Mouse (Mus musculus) forebrain, postnatal 0 days (tissue): ENCODE measurements at regions not wholly inside any gene's neighbourhood (a gene's known extent, or its start where the extent isn't known, plus 50 kb on each side); places are given as distances from the start of the nearest gene placed in this dataset.

Experiments
- ATAC-seq: fragments of 200-750 bp; cut with Nextera tagmentation; 2 replicates; pipeline ENCODE4 v1.8.0; 2017; ENCODE audit warnings: mild to moderate bottlenecking, moderate library complexity
- DNase-seq: peaks from one replicate; pipeline ENCODE4 v3.0.0-alpha.2; 2015
- H3K27ac ChIP-seq: fragments of 300-500 bp; sonication (generic); 2 replicates; pipeline ENCODE4 v1.5.1; 2014; ENCODE audit warnings: low read depth, mild to moderate bottlenecking, antibody characterized with exemption, low read length, moderate library complexity, mixed read lengths
- H3K27me3 ChIP-seq: fragments of 300-500 bp; sonication (generic); 2 replicates; pipeline ENCODE4 v1.6.1; 2014; ENCODE audit warnings: mild to moderate bottlenecking, low read length, mixed read lengths; ENCODE audit not compliant: insufficient read depth
- H3K36me3 ChIP-seq: fragments of 300-500 bp; sonication (generic); 2 replicates; pipeline ENCODE4 v1.6.1; 2014; ENCODE audit warnings: mild to moderate bottlenecking, moderate library complexity; ENCODE audit not compliant: insufficient read depth
- H3K4me1 ChIP-seq: fragments of 300-500 bp; sonication (generic); 2 replicates; pipeline ENCODE4 v1.6.1; 2014; ENCODE audit warnings: antibody characterized with exemption; ENCODE audit not compliant: insufficient read depth
- H3K4me2 ChIP-seq: fragments of 300-500 bp; sonication (generic); 2 replicates; pipeline ENCODE4 v1.6.1; 2014; ENCODE audit warnings: low read depth, mild to moderate bottlenecking, moderate library complexity
- H3K4me3 ChIP-seq: fragments of 300-500 bp; sonication (generic); 2 replicates; pipeline ENCODE4 v1.5.1; 2014; ENCODE audit warnings: low read depth, low read length, mixed read lengths
- H3K9ac ChIP-seq: fragments of 300-500 bp; sonication (generic); 2 replicates; pipeline ENCODE4 v1.6.1; 2014; ENCODE audit warnings: mild to moderate bottlenecking
- H3K9me3 ChIP-seq: fragments of 300-500 bp; sonication (generic); 2 replicates; pipeline ENCODE4 v1.6.1; 2016; ENCODE audit warnings: low read length
- CTCF ChIP-seq: sonication (generic); IDR thresholded peaks from 2 replicates; pipeline ENCODE4 v1.5.1; 2016; ENCODE audit warnings: antibody characterized with exemption, control low read depth, low read depth
- WGBS: fragments of 180-500 bp; shearing (Covaris S2); extraction: QIAGEN DNeasy Blood & Tissue Kit; methylation state at CpG from one replicate; pipeline ENCODE4 v1.1.7; 2014; 5-methylcytosine and 5-hydroxymethylcytosine counted together

DNA sequence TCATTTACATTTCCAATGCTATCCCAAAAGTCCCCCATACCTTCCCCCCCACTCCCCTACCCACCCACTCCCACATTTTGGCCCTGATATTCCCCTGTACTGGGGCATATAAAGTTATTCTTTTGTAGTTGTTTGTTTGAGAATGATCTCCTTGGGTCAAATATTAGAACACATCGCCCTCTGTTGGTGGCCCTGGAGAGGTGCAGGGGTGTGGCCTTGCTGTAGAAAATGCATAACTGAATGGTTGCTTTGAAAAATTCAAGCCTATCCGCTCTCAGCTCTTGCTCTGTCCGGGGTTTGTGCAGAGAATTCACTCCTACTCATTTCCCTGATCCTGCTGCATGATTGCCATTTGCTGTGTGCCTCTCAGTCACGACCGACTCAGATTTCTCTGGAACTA is 336.4 kb upstream of the Epha6 start:
- Histone ChIP-seq H3K4me1 (no peaks in the 10 kb centered on the region), H3K9ac (no peak overlapping the region), H3K4me3 (no peak overlapping the region), H3K9me3 (no peaks in the 10 kb centered on the region), H3K27ac (no peak overlapping the region), H3K27me3 (no peaks in the 10 kb centered on the region), H3K36me3 (no peaks in the 10 kb centered on the region), H3K4me2 (no peak overlapping the region)
- 0 out of 2 replicates have a peak, but pooled peaks have one; percentile 12 for TF ChIP-seq CTCF
- WGBS: 75% methylated on average over 5 of the region's 5 CpGs
- ATAC-seq (no peak), DNase-seq (no peak)
